Mouse (Mus musculus) CH12.LX (cell line): ENCODE measurements around the gene Slc9a3r2.

Experiments
- CHD1 ChIP-seq: IDR thresholded peaks from 2 replicates; pipeline ENCODE4 v1.6.1; 2012; ENCODE audit warnings: low read depth, low read length, improper control_type of control experiment, inconsistent platforms
- CTCF ChIP-seq, 2 experiments: IDR thresholded peaks in 1 of 2; conservative IDR thresholded peaks in 1 of 2; 2 replicates each; pipeline ENCODE4 v1.5.1; 2011 to 2012; ENCODE audit warnings: low read depth in 2 of 2, low read length in 2 of 2, improper control_type of control experiment in 1 of 2, inconsistent platforms in 1 of 2, mild to moderate bottlenecking in 1 of 2, moderate library complexity in 1 of 2
- E2F4 ChIP-seq: IDR thresholded peaks from 2 replicates; pipeline ENCODE4 v1.6.1; 2011; ENCODE audit warnings: low read depth, low read length, improper control_type of control experiment; ENCODE audit not compliant: insufficient replicate concordance
- RAD21 ChIP-seq: IDR thresholded peaks from 2 replicates; pipeline ENCODE4 v1.6.1; 2011; ENCODE audit warnings: low read depth, mild to moderate bottlenecking, low read length, improper control_type of control experiment, moderate library complexity
- SIN3A ChIP-seq: IDR thresholded peaks from 2 replicates; pipeline ENCODE4 v1.6.1; 2012; ENCODE audit warnings: low read length, improper control_type of control experiment, inconsistent platforms
- ZKSCAN1 ChIP-seq: IDR thresholded peaks from 2 replicates; pipeline ENCODE4 v1.6.1; 2012; ENCODE audit warnings: low read depth, inconsistent platforms, low read length, improper control_type of control experiment, borderline replicate concordance

DNA sequence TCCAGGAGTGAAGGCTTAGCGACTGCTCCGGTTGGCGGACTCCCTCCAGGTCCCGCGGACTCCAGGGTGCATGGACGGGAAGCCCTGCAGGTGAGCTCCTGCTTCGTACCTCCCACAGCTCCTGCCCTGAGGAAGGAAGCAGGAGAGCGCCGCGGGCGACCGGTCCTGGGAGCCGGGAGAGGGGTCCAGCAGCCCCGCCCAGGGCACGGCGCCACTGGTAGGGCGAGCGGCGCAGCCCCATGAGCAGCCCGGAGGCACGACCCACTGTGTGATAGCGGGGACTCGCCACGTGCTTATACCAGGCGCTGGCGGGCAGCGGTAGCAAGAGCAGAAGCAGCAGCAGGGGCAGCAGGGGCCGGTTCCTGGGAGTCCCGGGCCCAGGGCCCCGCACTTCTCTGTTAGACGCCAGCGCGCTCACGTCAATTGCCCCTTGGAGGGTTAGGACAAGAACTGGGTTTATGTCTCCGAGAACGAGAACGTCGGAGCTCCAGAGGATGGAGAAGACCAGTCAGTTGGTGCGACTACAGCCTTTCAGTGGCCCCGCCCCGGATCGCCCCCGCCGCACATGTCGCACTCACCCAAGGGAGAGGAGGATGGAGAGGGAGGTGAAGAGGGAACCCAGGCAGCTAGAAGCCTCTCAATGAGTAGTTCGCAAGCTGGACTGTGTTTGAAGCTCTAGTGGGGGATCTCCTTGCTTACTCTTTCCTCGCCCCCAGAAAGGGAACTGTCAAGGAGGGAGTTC is 8.1 kb upstream of the Slc9a3r2 start, which contains the start of gene Npw:
- TF ChIP-seq E2F4: no peak
- no peak for TF ChIP-seq RAD21
- no peak for TF ChIP-seq CHD1
- no peak for TF ChIP-seq SIN3A
- no peak for TF ChIP-seq CTCF (conservative IDR thresholded peaks at IDR 0.05 in 1 of 2, IDR thresholded peaks at IDR 0.05 in 1 of 2; ENCODE audit: low read depth in 2 of 2, low read length in 2 of 2)
- no peak for TF ChIP-seq ZKSCAN1
